Mouse (Mus musculus): ENCODE measurements around the gene Fpr1.

DNA sequence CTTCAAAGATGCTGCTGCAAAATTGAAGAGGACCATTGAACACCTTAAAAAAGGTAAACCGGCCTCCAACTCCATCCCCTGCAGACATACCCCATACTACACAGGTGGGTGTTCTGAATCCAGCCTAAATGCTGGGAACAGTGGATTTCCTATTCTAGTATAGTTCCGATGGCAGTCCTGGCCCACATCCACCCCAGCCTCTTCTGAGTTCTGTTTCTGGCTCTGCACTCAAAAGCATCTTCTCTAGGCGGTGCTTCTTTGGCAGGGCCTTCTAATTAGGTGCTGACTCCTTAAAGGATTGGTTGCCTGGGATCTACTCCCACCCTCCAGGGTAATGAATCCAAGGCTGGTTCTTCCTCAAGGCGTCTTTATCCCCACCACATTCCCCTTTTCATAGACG, 47.6 kb downstream of the Fpr1 start:
- no peak for TF ChIP-seq CTCF (IDR thresholded peaks at IDR 0.05; ENCODE audit: low read depth, low read length)
- no peak for TF ChIP-seq POLR2A (IDR thresholded peaks at IDR 0.05; ENCODE audit: insufficient read depth, low read length)
- TF ChIP-seq EP300 (IDR thresholded peaks at IDR 0.05; ENCODE audit: insufficient read depth, low read depth, low read length) = no peak
